Mouse (Mus musculus): ENCODE data around the gene Drosha. TPM values are rescaled to one million over a fixed set of nuclear protein-coding genes. Genes with fewer than 3 reads are reported as not detected.
"Not testable (repeated sequence)": the region's sequence is repeated elsewhere in the genome, so short reads cannot be mapped to it uniquely, and the experiment has no call there.

The Drosha gene
- polyA plus RNA-seq, 1 experiment, result 14.4 TPM

- Histone ChIP-seq H3K4me3 (ENCODE audit: control insufficient read depth, low read depth, low read length) (no peak overlapping the region), H3K27me3 (ENCODE audit: control insufficient read depth, insufficient read depth, low read length) (no peaks in the 10 kb centered on the region), H3K27ac (ENCODE audit: control insufficient read depth, insufficient read depth, low read depth, low read length) (no peak overlapping the region), H3K36me3 (ENCODE audit: control insufficient read depth, insufficient read depth, low read length) (no peaks in the 10 kb centered on the region), H3K4me1 (ENCODE audit: control insufficient read depth, insufficient read depth, low read length) (no peaks in the 10 kb centered on the region)
- TF ChIP-seq CTCF (IDR thresholded peaks at IDR 0.05; ENCODE audit: control insufficient read depth, insufficient read depth, insufficient replicate concordance, low read depth, low read length), result no peak
- no peak for TF ChIP-seq POLR2A (IDR thresholded peaks at IDR 0.05; ENCODE audit: control insufficient read depth, low read depth, low read length)
Measured at GRCm38 (mm10) chr15:12795909-12796470, 28.6 kb upstream of the Drosha start.

GRCm38 (mm10) chr15:12798043-12798442 lies 26.6 kb upstream of the Drosha start:
- H3K27me3 ChIP-seq (ENCODE audit: control insufficient read depth, insufficient read depth, low read length), result no peaks in the 10 kb centered on the region
- no peaks in the 10 kb centered on the region; the same call in 1 of the 2 replicates for H3K4me1 ChIP-seq (ENCODE audit: control insufficient read depth, insufficient read depth, low read length)
- no peaks in the 10 kb centered on the region for H3K36me3 ChIP-seq (ENCODE audit: control insufficient read depth, insufficient read depth, low read length)
- H3K4me3 ChIP-seq (ENCODE audit: control insufficient read depth, low read depth, low read length), result peak overlapping the region; percentile 31
- no peak overlapping the region for H3K27ac ChIP-seq (ENCODE audit: control insufficient read depth, insufficient read depth, low read depth, low read length)
- TF ChIP-seq POLR2A (IDR thresholded peaks at IDR 0.05; ENCODE audit: control insufficient read depth, low read depth, low read length), result no peak
- TF ChIP-seq CTCF (IDR thresholded peaks at IDR 0.05; ENCODE audit: control insufficient read depth, insufficient read depth, insufficient replicate concordance, low read depth, low read length), result no peak

- H3K4me3 ChIP-seq (ENCODE audit: control insufficient read depth, low read depth, low read length), result peak overlapping the region; percentile 1; the same call in 1 of the 2 replicates
- TF ChIP-seq CTCF (IDR thresholded peaks at IDR 0.05; ENCODE audit: control insufficient read depth, insufficient read depth, insufficient replicate concordance, low read depth, low read length) (no peak), POLR2A (IDR thresholded peaks at IDR 0.05; ENCODE audit: control insufficient read depth, low read depth, low read length) (no peak)
- H3K36me3 ChIP-seq (ENCODE audit: control insufficient read depth, insufficient read depth, low read length), result no peaks in the 10 kb centered on the region
Measured at GRCm38 (mm10) chr15:12800405-12801141, 24.0 kb upstream of the Drosha start.

GRCm38 (mm10) chr15:12801142-12801506 lies 23.5 kb upstream of the Drosha start:
- not testable (repeated sequence) for H3K27me3 ChIP-seq (ENCODE audit: control insufficient read depth, insufficient read depth, low read length); H3K27ac ChIP-seq (ENCODE audit: control insufficient read depth, insufficient read depth, low read depth, low read length); H3K4me1 ChIP-seq (ENCODE audit: control insufficient read depth, insufficient read depth, low read length); H3K4me3 ChIP-seq (ENCODE audit: control insufficient read depth, low read depth, low read length); H3K36me3 ChIP-seq (ENCODE audit: control insufficient read depth, insufficient read depth, low read length)

More at GRCm38 (mm10) chr15:12800405-12801141, 24.0 kb upstream of the Drosha start:
- H3K27me3 ChIP-seq (ENCODE audit: control insufficient read depth, insufficient read depth, low read length), result no peaks in the 10 kb centered on the region
- H3K27ac ChIP-seq (ENCODE audit: control insufficient read depth, insufficient read depth, low read depth, low read length), result no peak overlapping the region
- no peaks in the 10 kb centered on the region; the same call in 1 of the 2 replicates for H3K4me1 ChIP-seq (ENCODE audit: control insufficient read depth, insufficient read depth, low read length)

GRCm38 (mm10) chr15:12805071-12805470 lies 19.5 kb upstream of the Drosha start:
- H3K36me3 ChIP-seq (ENCODE audit: control insufficient read depth, insufficient read depth, low read length), result no peaks in the 10 kb centered on the region
- H3K4me3 ChIP-seq (ENCODE audit: control insufficient read depth, low read depth, low read length), result no peak overlapping the region
- no peaks in the 10 kb centered on the region; the same call in 1 of the 2 replicates for H3K4me1 ChIP-seq (ENCODE audit: control insufficient read depth, insufficient read depth, low read length)
- no peak overlapping the region for H3K27ac ChIP-seq (ENCODE audit: control insufficient read depth, insufficient read depth, low read depth, low read length)
- no peaks in the 10 kb centered on the region for H3K27me3 ChIP-seq (ENCODE audit: control insufficient read depth, insufficient read depth, low read length)
- TF ChIP-seq CTCF (IDR thresholded peaks at IDR 0.05; ENCODE audit: control insufficient read depth, insufficient read depth, insufficient replicate concordance, low read depth, low read length) (no peak), POLR2A (IDR thresholded peaks at IDR 0.05; ENCODE audit: control insufficient read depth, low read depth, low read length) (no peak)

- no peaks in the 10 kb centered on the region for H3K36me3 ChIP-seq (ENCODE audit: control insufficient read depth, insufficient read depth, low read length)
Measured at GRCm38 (mm10) chr15:12807088-12807487, 17.5 kb upstream of the Drosha start.

GRCm38 (mm10) chr15:12809305-12809704 lies 15.3 kb upstream of the Drosha start:
- Histone ChIP-seq H3K27me3 (ENCODE audit: control insufficient read depth, insufficient read depth, low read length) (no peaks in the 10 kb centered on the region), H3K36me3 (ENCODE audit: control insufficient read depth, insufficient read depth, low read length) (no peaks in the 10 kb centered on the region), H3K4me3 (ENCODE audit: control insufficient read depth, low read depth, low read length) (no peak overlapping the region), H3K27ac (ENCODE audit: control insufficient read depth, insufficient read depth, low read depth, low read length) (no peak overlapping the region), H3K4me1 (ENCODE audit: control insufficient read depth, insufficient read depth, low read length) (no peaks in the 10 kb centered on the region)
- TF ChIP-seq CTCF (IDR thresholded peaks at IDR 0.05; ENCODE audit: control insufficient read depth, insufficient read depth, insufficient replicate concordance, low read depth, low read length) (no peak), POLR2A (IDR thresholded peaks at IDR 0.05; ENCODE audit: control insufficient read depth, low read depth, low read length) (no peak)

More at GRCm38 (mm10) chr15:12807088-12807487, 17.5 kb upstream of the Drosha start:
- no peaks in the 10 kb centered on the region for H3K4me1 ChIP-seq (ENCODE audit: control insufficient read depth, insufficient read depth, low read length)
- no peaks in the 10 kb centered on the region for H3K27me3 ChIP-seq (ENCODE audit: control insufficient read depth, insufficient read depth, low read length)
- no peak overlapping the region for H3K27ac ChIP-seq (ENCODE audit: control insufficient read depth, insufficient read depth, low read depth, low read length)
- no peak overlapping the region for H3K4me3 ChIP-seq (ENCODE audit: control insufficient read depth, low read depth, low read length)
- no peak for TF ChIP-seq POLR2A (IDR thresholded peaks at IDR 0.05; ENCODE audit: control insufficient read depth, low read depth, low read length)
- no peak for TF ChIP-seq CTCF (IDR thresholded peaks at IDR 0.05; ENCODE audit: control insufficient read depth, insufficient read depth, insufficient replicate concordance, low read depth, low read length)

Measured in testis, adult 2 months (tissue).